Mouse (Mus musculus) Patski (cell line): ENCODE results near the gene Ccl26. TPM values are rescaled to one million over a fixed set of nuclear protein-coding genes. Genes with fewer than 3 reads are reported as not detected.

ENCODE experiments used
- ATAC-seq: fragments of 100-300 bp; one replicate; pipeline ENCODE4 v1.8.0; 2021
- CTCF ChIA-PET: fragments of 350-600 bp; sonication (Branson Sonifier 250); formaldehyde crosslinking; loops from one replicate; lab custom pipeline; 2022; ENCODE audit warnings: inconsistent platforms; lab: Charles Lee
- POLR2A ChIA-PET: fragments of 350-600 bp; sonication (Branson Sonifier 250); formaldehyde crosslinking; loops from one replicate; lab custom pipeline; 2022; ENCODE audit warnings: antibody characterized with exemption, inconsistent platforms; lab: Charles Lee
- DNase-seq: peaks from one replicate; pipeline ENCODE4 v3.0.0-alpha.2; 2011; ENCODE audit warnings: low read depth, low spot score
- H3K27me3 ChIP-seq: fragments of 371-371 bp; one replicate; pipeline ENCODE4 v1.5.1; 2021
- CTCF ChIP-seq: fragments of 100-300 bp; IDR thresholded peaks from one replicate; pipeline ENCODE4 v1.5.1; 2021
- in situ Hi-C: fragments of 300-500 bp; cut with MboI; formaldehyde crosslinking; loops from 3 replicates; pipeline ENCODE4 v1.11.1; 2018; ENCODE audit warnings: low pct_unique_long_range_greater_than_20kb, mixed read lengths
- polyA plus RNA-seq: library from polyadenylated mRNA; unstranded; gene quantifications from one replicate; pipeline ENCODE4 v1.2.3, GENCODE M21; 2021

Gene Ccl26
- polyA plus RNA-seq, 1 experiment from 2014 or later, result not detected

GRCm38 (mm10) chr5:135524087-135524486 is 39.3 kb downstream of the Ccl26 start:
- no peaks in the 10 kb centered on the region for H3K27me3 ChIP-seq
- CTCF ChIA-PET, result interaction anchor here (0.8 to 3.5 kb wide), 2 partner anchors 15 to 18 kb away, joined by 3 to 19 read pairs; no protein-coding TSS in a partner anchor
- DNase-seq (no peak), ATAC-seq (no peak)
- POLR2A ChIA-PET, result no interaction called here
- TF ChIP-seq CTCF, result no peak
- in situ Hi-C loops, result no loop called here

GRCm38 (mm10) chr5:135522111-135522722 is 41.2 kb downstream of the Ccl26 start:
- no peaks in the 10 kb centered on the region for H3K27me3 ChIP-seq
- POLR2A ChIA-PET, result interaction anchor here (0.6 to 1.4 kb wide), 2 partner anchors 12 to 1759 kb away, joined by 3 to 5 read pairs; no protein-coding TSS in a partner anchor
- in situ Hi-C loops, result no loop called here
- TF ChIP-seq CTCF, result no peak
- DNase-seq, result peak; percentile 99
- CTCF ChIA-PET, result interaction anchor here (1.5 to 3.5 kb wide), 3 partner anchors 10 to 93 kb away, joined by 5 to 19 read pairs (median 6); no protein-coding TSS in a partner anchor
- peak; percentile 96 for ATAC-seq

GRCm38 (mm10) chr5:135517348-135517883 is 46.0 kb downstream of the Ccl26 start:
- H3K27me3 ChIP-seq, result no peaks in the 10 kb centered on the region
- ChIA-PET POLR2A (no interaction called here), CTCF (interaction anchor here (0.9 kb wide), 1 partner anchor 33 kb away, joined by 3 read pairs; no protein-coding TSS in a partner anchor)
- no peak for TF ChIP-seq CTCF
- ATAC-seq, result no peak
- in situ Hi-C loops, result no loop called here
- DNase-seq, result no peak

GRCm38 (mm10) chr5:135513131-135513530 is 50.2 kb downstream of the Ccl26 start:
- POLR2A ChIA-PET, result interaction anchor here (0.7 kb wide), 1 partner anchor 35 kb away, joined by 3 read pairs; no protein-coding TSS in a partner anchor
- CTCF ChIA-PET, result no interaction called here
- ATAC-seq, result no peak
- DNase-seq, result no peak
- TF ChIP-seq CTCF, result no peak
- no peaks in the 10 kb centered on the region for H3K27me3 ChIP-seq
- in situ Hi-C loops, result no loop called here

GRCm38 (mm10) chr5:135511105-135511504 is 52.3 kb downstream of the Ccl26 start:
- no peak for TF ChIP-seq CTCF
- no peak for DNase-seq
- POLR2A ChIA-PET, result interaction anchor here (1.7 kb wide), 1 partner anchor 11 kb away, joined by 5 read pairs; no protein-coding TSS in a partner anchor
- in situ Hi-C loops, result no loop called here
- no peaks in the 10 kb centered on the region for H3K27me3 ChIP-seq
- CTCF ChIA-PET, result interaction anchor here (0.9 to 4.0 kb wide), 4 partner anchors 12 to 105 kb away, joined by 3 to 22 read pairs (median 11); no protein-coding TSS in a partner anchor
- no peak for ATAC-seq

Other genes starting within 250 kb of the Ccl26 start
- not detected for gene Fkbp6, start 213.5 kb downstream of the Ccl26 start, polyA plus RNA-seq
- gene Trim50, start 210.3 kb downstream of the Ccl26 start, polyA plus RNA-seq, result not detected
- 28.7 TPM for gene Nsun5, start 193.6 kb downstream of the Ccl26 start, polyA plus RNA-seq
- 33.2 TPM for gene Pom121, start 169.0 kb downstream of the Ccl26 start, polyA plus RNA-seq
- 74.3 TPM for gene Hip1, start 18.4 kb downstream of the Ccl26 start, polyA plus RNA-seq
- not detected for gene Ccl24, start 9.5 kb upstream of the Ccl26 start, polyA plus RNA-seq
- gene Rhbdd2, start 69.0 kb upstream of the Ccl26 start, polyA plus RNA-seq, result 36.7 TPM
- gene Por, start 106.5 kb upstream of the Ccl26 start, polyA plus RNA-seq, result 98.3 TPM
- gene Tmem120a, start 180.9 kb upstream of the Ccl26 start, polyA plus RNA-seq, result 66.3 TPM
- gene Styxl1, start 214.8 kb upstream of the Ccl26 start, polyA plus RNA-seq, result 1.5 TPM
- 1,249 TPM for gene Mdh2, start 214.9 kb upstream of the Ccl26 start, polyA plus RNA-seq
- gene Srrm3, start 243.3 kb upstream of the Ccl26 start, polyA plus RNA-seq, result 0.01 TPM